Mouse (Mus musculus) forebrain, embryonic 10.5 days (tissue): ENCODE data around the gene Rubcn. TPM values are rescaled to one million over a fixed set of nuclear protein-coding genes. Genes with fewer than 3 reads are reported as not detected.

ENCODE experiments used
- polyA plus RNA-seq: library from polyadenylated mRNA; unstranded; fragments of >200 nt; fragmentation: Nextera tagmentation; extraction: Ambion mirVana; gene quantifications from 2 replicates; pipeline ENCODE4 v1.2.1, GENCODE M21; 2016

Rubcn gene
- polyA plus RNA-seq, 1 experiment from 2014 or later = 18.0 TPM

Other genes with a start within 250 kb of the Rubcn start
- gene Tnk2, start 233.9 kb downstream of the Rubcn start, polyA plus RNA-seq = 10.1 and 11.0 TPM in 2 replicates
- gene Muc4, start 141.9 kb downstream of the Rubcn start, polyA plus RNA-seq = 0.15 TPM in 1 of 2 replicates, not detected in the other
- not detected in 2 replicates for gene Muc20, start 80.3 kb downstream of the Rubcn start, polyA plus RNA-seq
- not detected in 2 replicates for gene Smbd1, start 67.3 kb downstream of the Rubcn start, polyA plus RNA-seq
- gene Fyttd1, start 266 bp downstream of the Rubcn start, polyA plus RNA-seq = 99.0 and 101 TPM in 2 replicates
- 29.4 and 33.9 TPM in 2 replicates for gene Lrch3, start 36.3 kb upstream of the Rubcn start, polyA plus RNA-seq
- 3.6 and 3.9 TPM in 2 replicates for gene Iqcg, start 178.5 kb upstream of the Rubcn start, polyA plus RNA-seq
- 1,017 and 1,037 TPM in 2 replicates for gene Rpl35a, start 178.7 kb upstream of the Rubcn start, polyA plus RNA-seq
- 4.5 and 5.9 TPM in 2 replicates for gene Lmln, start 184.8 kb upstream of the Rubcn start, polyA plus RNA-seq